Mouse (Mus musculus) G1E-ER4 (cell line): ENCODE measurements around the gene Gm1979. TPM values are rescaled to one million over a fixed set of nuclear protein-coding genes. Genes with fewer than 3 reads are reported as not detected.
"Not testable (repeated sequence)": the region's sequence is repeated elsewhere in the genome, so short reads cannot be mapped to it uniquely, and the experiment has no call there.

Experiments used
- GATA1 ChIP-seq: IDR thresholded peaks from one replicate; pipeline ENCODE4 v1.8.0; 2012; ENCODE audit warnings: low read length, inconsistent platforms
- polyA plus RNA-seq: library from polyadenylated mRNA; stranded (reverse); fragments of >175 nt; gene quantifications from 2 replicates; pipeline ENCODE4 v1.2.3, GENCODE M21; 2012

Gm1979 gene
- not detected in 2 replicates for polyA plus RNA-seq

DNA sequence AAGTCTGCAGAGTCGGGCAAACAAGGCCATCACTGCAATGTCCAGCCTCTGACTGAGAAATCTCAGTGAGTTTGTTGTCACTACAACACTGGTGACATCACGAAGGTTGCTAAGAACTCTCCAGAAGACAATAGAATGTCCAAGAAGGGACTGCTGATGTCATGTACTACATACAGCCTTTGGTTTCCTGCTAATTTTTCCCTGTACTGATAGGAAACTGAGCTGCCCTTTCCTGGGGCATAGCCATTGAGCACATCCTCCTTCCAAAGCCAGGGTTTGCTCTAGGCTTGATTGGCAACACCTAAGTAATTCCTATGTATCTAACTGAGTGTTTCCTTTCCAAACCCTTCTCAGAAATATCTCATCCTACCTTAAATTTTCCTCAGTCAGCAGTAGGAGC lies at the start of gene Gm1979:
Gene Gm1979, minus strand, starts transcription at position 101 of the 400 bp plus-strand sequence.
- not testable (repeated sequence) for TF ChIP-seq GATA1

DNA sequence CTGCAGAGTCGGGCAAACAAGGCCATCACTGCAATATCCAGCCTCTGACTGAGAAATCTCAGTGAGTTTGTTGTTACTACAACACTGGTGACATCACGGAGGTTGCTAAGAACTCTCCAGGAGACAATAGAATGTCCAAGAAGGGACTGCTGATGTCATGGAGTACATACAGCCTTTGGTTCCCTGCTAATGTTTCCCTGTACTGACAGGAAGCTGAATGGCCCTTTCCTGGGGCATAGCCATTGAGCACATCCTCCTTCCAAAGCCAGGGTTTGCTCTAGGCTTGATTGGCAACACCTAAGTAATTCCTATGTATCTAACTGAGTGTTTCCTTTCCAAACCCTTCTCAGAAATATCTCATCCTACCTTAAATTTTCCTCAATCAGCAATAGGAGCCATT lies 34.9 kb upstream of the Gm1979 start, which contains the start of gene Speer4a:
Gene Speer4a, minus strand, starts transcription at position 101 of the 400 bp plus-strand sequence.
- not testable (repeated sequence) for TF ChIP-seq GATA1

DNA sequence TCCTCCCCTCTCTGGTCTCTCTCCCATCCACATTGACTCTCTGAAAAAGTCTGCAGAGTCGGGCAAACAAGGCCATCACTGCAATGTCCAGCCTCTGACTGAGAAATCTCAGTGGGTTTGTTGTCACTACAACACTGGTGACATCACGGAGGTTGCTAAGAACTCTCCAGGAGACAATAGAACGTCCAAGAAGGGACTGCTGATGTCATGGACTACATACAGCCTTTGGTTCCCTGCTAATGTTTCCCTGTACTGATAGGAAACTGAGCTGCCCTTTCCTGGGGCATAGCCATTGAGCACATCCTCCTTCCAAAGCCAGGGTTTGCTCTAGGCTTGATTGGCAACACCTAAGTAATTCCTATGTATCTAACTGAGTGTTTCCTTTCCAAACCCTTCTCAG lies 18.2 kb upstream of the Gm1979 start, which contains the start of gene Gm5862:
Gene Gm5862, minus strand, starts transcription at position 101 of the 400 bp plus-strand sequence.
- not testable (repeated sequence) for TF ChIP-seq GATA1

DNA sequence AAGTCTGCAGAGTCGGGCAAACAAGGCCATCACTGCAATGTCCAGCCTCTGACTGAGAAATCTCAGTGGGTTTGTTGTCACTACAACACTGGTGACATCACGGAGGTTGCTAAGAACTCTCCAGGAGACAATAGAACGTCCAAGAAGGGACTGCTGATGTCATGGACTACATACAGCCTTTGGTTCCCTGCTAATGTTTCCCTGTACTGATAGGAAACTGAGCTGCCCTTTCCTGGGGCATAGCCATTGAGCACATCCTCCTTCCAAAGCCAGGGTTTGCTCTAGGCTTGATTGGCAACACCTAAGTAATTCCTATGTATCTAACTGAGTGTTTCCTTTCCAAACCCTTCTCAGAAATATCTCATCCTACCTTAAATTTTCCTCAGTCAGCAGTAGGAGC lies 16.0 kb downstream of the Gm1979 start, which contains the start of gene Gm21698:
Gene Gm21698, minus strand, starts transcription at position 101 of the 400 bp plus-strand sequence.
- not testable (repeated sequence) for TF ChIP-seq GATA1

DNA sequence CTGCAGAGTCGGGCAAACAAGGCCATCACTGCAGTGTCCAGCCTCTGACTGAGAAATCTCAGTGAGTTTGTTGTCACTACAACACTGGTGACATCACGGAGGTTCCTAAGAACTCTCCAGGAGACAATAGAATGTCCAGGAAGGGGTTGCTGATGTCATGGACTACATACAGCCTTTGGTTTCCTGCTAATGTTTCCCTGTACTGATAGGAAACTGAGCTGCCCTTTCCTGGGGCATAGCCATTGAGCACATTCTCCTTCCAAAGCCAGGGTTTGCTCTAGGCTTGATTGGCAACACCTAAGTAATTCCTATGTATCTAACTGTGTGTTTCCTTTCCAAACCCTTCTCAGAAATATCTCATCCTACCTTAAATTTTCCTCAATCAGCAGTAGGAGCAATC lies 32.0 kb downstream of the Gm1979 start, which contains the start of gene Gm21680:
Gene Gm21680, minus strand, starts transcription at position 101 of the 400 bp plus-strand sequence.
- TF ChIP-seq GATA1 = not testable (repeated sequence)

DNA sequence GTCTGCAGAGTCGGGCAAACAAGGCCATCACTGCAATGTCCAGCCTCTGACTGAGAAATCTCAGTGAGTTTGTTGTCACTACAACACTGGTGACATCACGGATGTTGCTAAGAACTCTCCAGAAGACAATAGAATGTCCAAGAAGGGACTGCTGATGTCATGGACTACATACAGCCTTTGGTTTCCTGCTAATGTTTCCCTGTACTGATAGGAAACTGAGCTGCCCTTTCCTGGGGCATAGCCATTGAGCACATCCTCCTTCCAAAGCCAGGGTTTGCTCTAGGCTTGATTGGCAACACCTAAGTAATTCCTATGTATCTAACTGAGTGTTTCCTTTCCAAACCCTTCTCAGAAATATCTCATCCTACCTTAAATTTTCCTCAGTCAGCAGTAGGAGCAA lies 50.3 kb downstream of the Gm1979 start, which contains the start of gene Gm21671:
Gene Gm21671, minus strand, starts transcription at position 101 of the 400 bp plus-strand sequence.
- not testable (repeated sequence) for TF ChIP-seq GATA1

Other genes with a start within 250 kb of the Gm1979 start
- gene Actr3b, start 244.8 kb downstream of the Gm1979 start, polyA plus RNA-seq = 6.3 and 8.0 TPM in 2 replicates
- not detected in 2 replicates for gene Gm21663, start 62.4 kb downstream of the Gm1979 start, polyA plus RNA-seq
- not detected in 2 replicates for gene Gm21671, start 50.4 kb downstream of the Gm1979 start, polyA plus RNA-seq
- gene Gm21680, start 32.1 kb downstream of the Gm1979 start, polyA plus RNA-seq = not detected in 2 replicates
- not detected in 2 replicates for gene Gm21698, start 16.1 kb downstream of the Gm1979 start, polyA plus RNA-seq
- gene Gm5862, start 18.1 kb upstream of the Gm1979 start, polyA plus RNA-seq = not detected in 2 replicates
- gene Speer4a, start 34.8 kb upstream of the Gm1979 start, polyA plus RNA-seq = not detected in 2 replicates
- gene Gm7347, start 53.8 kb upstream of the Gm1979 start, polyA plus RNA-seq = not detected in 2 replicates
- gene Gm10471, start 84.5 kb upstream of the Gm1979 start, polyA plus RNA-seq = not detected in 2 replicates
- not detected in 2 replicates for gene 5031410I06Rik, start 100.6 kb upstream of the Gm1979 start, polyA plus RNA-seq
- gene Gm10220, start 116.6 kb upstream of the Gm1979 start, polyA plus RNA-seq = not detected in 2 replicates